Comparison of ENCODE assay signal across 11 mouse cellular contexts in genomic region chr13:51434460-51434859, GRCm38 (mm10). TPM values are rescaled to one million over a fixed set of nuclear protein-coding genes. Genes with fewer than 3 reads are reported as not detected.
DNase-seq lines count a peak whose midpoint lies in the region; ATAC-seq and TF ChIP-seq lines count a peak whose summit lies in the region.
"Had no signal": no experiment of that assay in that cellular context is flagged by ENCODE, and none has a peak within 500 bp of the region (broad histone marks: within the 10 kb centered on the region; RNA-seq: fewer than 3 reads in every experiment).

No protein-coding gene starts in this region.

- H3K9ac ChIP-seq in forebrain, postnatal 0 days: no peak overlapping the region
- H3K9ac ChIP-seq in forebrain, embryonic 13.5 days: no peak overlapping the region
- no peak overlapping the region for H3K9ac ChIP-seq in lung, embryonic 14.5 days
- H3K9ac ChIP-seq: liver, embryonic 15.5 days had no signal

- H3K9me3 ChIP-seq in forebrain, postnatal 0 days (ENCODE audit: low read length): no peaks in the 10 kb centered on the region
- no peaks in the 10 kb centered on the region for H3K9me3 ChIP-seq in forebrain, embryonic 13.5 days (replicated peaks)
- H3K9me3 ChIP-seq in lung, embryonic 14.5 days (ENCODE audit: low read depth, low read length): no peaks in the 10 kb centered on the region
- H3K9me3 ChIP-seq: liver, embryonic 15.5 days had no signal

- 66% methylated on average over 2 of the region's 2 CpGs for WGBS in forebrain, postnatal 0 days
- 69% methylated on average over 2 of the region's 2 CpGs for WGBS in forebrain, embryonic 13.5 days
- 56% methylated on average over 2 of the region's 2 CpGs for WGBS in lung, embryonic 14.5 days
- 49% methylated on average over 2 of the region's 2 CpGs for WGBS in bone marrow, adult 2 months

- peak; percentile 61 for TF ChIP-seq CTCF in forebrain, postnatal 0 days (IDR thresholded peaks at IDR 0.05; ENCODE audit: low read depth)
- peak; percentile 74 for TF ChIP-seq CTCF in lung, embryonic 14.5 days (IDR thresholded peaks at IDR 0.05; ENCODE audit: low read depth)
- peak; percentile 12; the same call in 1 of the 2 replicates for TF ChIP-seq CTCF in bone marrow, adult 2 months (IDR thresholded peaks at IDR 0.05; ENCODE audit: control insufficient read depth, insufficient read depth, low read length)

- H3K27ac ChIP-seq in forebrain, postnatal 0 days (ENCODE audit: low read depth, low read length): no peak overlapping the region
- no peak overlapping the region for H3K27ac ChIP-seq in forebrain, embryonic 13.5 days
- H3K27ac ChIP-seq in lung, embryonic 14.5 days (ENCODE audit: low read depth): no peak overlapping the region
- no peak overlapping the region for H3K27ac ChIP-seq in bone marrow, adult 2 months (ENCODE audit: control insufficient read depth, insufficient read depth, low read depth, low read length, poor library complexity)
- H3K27ac ChIP-seq: liver, embryonic 15.5 days had no signal

- no peak for DNase-seq in forebrain, postnatal 0 days
- peak; percentile 63 for DNase-seq in lung, embryonic 14.5 days
- DNase-seq in lung, postnatal 10 days: no peak
- DNase-seq in gastrocnemius, postnatal 10 days: no peak
- no peak for DNase-seq in layer of hippocampus, postnatal 10 days (ENCODE audit: low spot score in 2 of 2)
- DNase-seq: cerebellum, postnatal 36 days; heart, postnatal 36 days had no signal

- H3K36me3 ChIP-seq in forebrain, postnatal 0 days (ENCODE audit: insufficient read depth): peaks cover 5% of the 10 kb centered on the region; the same call in 1 of the 2 replicates
- peaks cover 8% of the 10 kb centered on the region; the same call in 1 of the 2 replicates for H3K36me3 ChIP-seq in forebrain, embryonic 13.5 days (ENCODE audit: poor library complexity, severe bottlenecking)
- H3K36me3 ChIP-seq in lung, embryonic 14.5 days (ENCODE audit: insufficient read depth): no peaks in the 10 kb centered on the region
- H3K36me3 ChIP-seq: liver, embryonic 15.5 days had no signal

- ATAC-seq in forebrain, postnatal 0 days: no peak
- no peak for ATAC-seq in forebrain, embryonic 13.5 days
- ATAC-seq in lung, embryonic 14.5 days (ENCODE audit: insufficient read depth): no peak
- peak; percentile 44; the same call in 1 of the 2 replicates for ATAC-seq in megakaryocyte progenitor cell, adult 5-6 weeks (replicated peaks; ENCODE audit: poor library complexity)

- no peak overlapping the region for H3K4me2 ChIP-seq in forebrain, postnatal 0 days (ENCODE audit: low read depth)
- H3K4me2 ChIP-seq in forebrain, embryonic 13.5 days: no peak overlapping the region
- no peak overlapping the region for H3K4me2 ChIP-seq in lung, embryonic 14.5 days
- H3K4me2 ChIP-seq: liver, embryonic 15.5 days had no signal

- no peak overlapping the region for H3K4me3 ChIP-seq in forebrain, postnatal 0 days (ENCODE audit: low read depth, low read length)
- H3K4me3 ChIP-seq in forebrain, embryonic 13.5 days: no peak overlapping the region
- no peak overlapping the region for H3K4me3 ChIP-seq in lung, embryonic 14.5 days (ENCODE audit: low read depth, low read length)
- H3K4me3 ChIP-seq in bone marrow, adult 2 months (replicated peaks; ENCODE audit: control insufficient read depth, low read depth, low read length): no peak overlapping the region
- H3K4me3 ChIP-seq: liver, embryonic 15.5 days had no signal

- H3K4me1 ChIP-seq in forebrain, postnatal 0 days (ENCODE audit: insufficient read depth): no peaks in the 10 kb centered on the region
- H3K4me1 ChIP-seq in forebrain, embryonic 13.5 days: peaks cover 9% of the 10 kb centered on the region; the same call in 1 of the 2 replicates
- H3K4me1 ChIP-seq in lung, embryonic 14.5 days (ENCODE audit: insufficient read depth): no peaks in the 10 kb centered on the region
- no peaks in the 10 kb centered on the region for H3K4me1 ChIP-seq in bone marrow, adult 2 months (ENCODE audit: control insufficient read depth, insufficient read depth, low read length)
- H3K4me1 ChIP-seq: liver, embryonic 15.5 days had no signal

- no peaks in the 10 kb centered on the region for H3K27me3 ChIP-seq in forebrain, postnatal 0 days (ENCODE audit: insufficient read depth, low read length)
- no peaks in the 10 kb centered on the region for H3K27me3 ChIP-seq in forebrain, embryonic 13.5 days
- H3K27me3 ChIP-seq in lung, embryonic 14.5 days (ENCODE audit: insufficient read depth, low read length): no peaks in the 10 kb centered on the region
- H3K27me3 ChIP-seq: liver, embryonic 15.5 days had no signal

- no peak for TF ChIP-seq POLR2A in bone marrow, adult 2 months (IDR thresholded peaks at IDR 0.05; ENCODE audit: borderline replicate concordance, control insufficient read depth, low read depth, low read length)

RNA-seq across cellular contexts. Expression of gene S1pr3, which starts 26.0 kb away (rescaled TPM):
- 4.2 and 8.4 TPM in 2 replicates for total RNA-seq in forebrain, postnatal 0 days (2014; rRNA removed)
- polyA plus RNA-seq in forebrain, postnatal 0 days (2015; fragmentation: Nextera tagmentation; extraction: Ambion mirVana): 7.4 and 9.6 TPM in 2 replicates
- polyA plus RNA-seq in forebrain, embryonic 13.5 days (2015; fragmentation: Nextera tagmentation; extraction: Ambion mirVana): 8.5 and 9.2 TPM in 2 replicates
- 128 and 132 TPM in 2 replicates for polyA plus RNA-seq in lung, embryonic 14.5 days (2014; fragmentation: Nextera tagmentation; extraction: Ambion mirVana)
- polyA plus RNA-seq in bone marrow, adult 2 months (2011; ENCODE audit: insufficient read depth, insufficient read length, low replicate concordance, missing spikeins): 1.7 and 3.9 TPM in 2 replicates
- total RNA-seq in megakaryocyte progenitor cell, adult 5-6 weeks (2015): 12.5 and 13.0 TPM in 2 replicates
- 8.0 and 8.2 TPM in 2 replicates for total RNA-seq in megakaryocyte progenitor cell, adult 5-6 weeks (2017)
- total RNA-seq in gastrocnemius, postnatal 10 days (2021): 10 to 100 TPM; 14.6 to 21.7 TPM
- total RNA-seq in layer of hippocampus, postnatal 10 days (2021): 1 to 10 TPM; 8.1 to 8.3 TPM

Comparison
In these comparisons a context has a peak if more than half of its experiments do, and no peak if none do; other contexts are left out.
1. CTCF ChIP-seq: peak in every context shown above with its lines; median percentile 74 in lung, embryonic 14.5 days; 61 in forebrain, postnatal 0 days; 12 in bone marrow, adult 2 months.